Mouse (Mus musculus) neutrophil, adult 59 days (primary cell): ENCODE data around the gene Ppp3r2. TPM values are rescaled to one million over a fixed set of nuclear protein-coding genes. Genes with fewer than 3 reads are reported as not detected.

Experiments used
- total RNA-seq, 2 experiments: library from RNA; stranded (reverse); gene quantifications; 1 replicate in 1 of 2; 2 replicates in 1 of 2; pipeline ENCODE4 v1.2.4; 2023

The Ppp3r2 gene
- total RNA-seq, result not detected

GRCm38 (mm10) chr4:49681812-49682211, at the start of gene Ppp3r2:
Ppp3r2 (minus strand) TSS chr4:49682024.

DNA sequence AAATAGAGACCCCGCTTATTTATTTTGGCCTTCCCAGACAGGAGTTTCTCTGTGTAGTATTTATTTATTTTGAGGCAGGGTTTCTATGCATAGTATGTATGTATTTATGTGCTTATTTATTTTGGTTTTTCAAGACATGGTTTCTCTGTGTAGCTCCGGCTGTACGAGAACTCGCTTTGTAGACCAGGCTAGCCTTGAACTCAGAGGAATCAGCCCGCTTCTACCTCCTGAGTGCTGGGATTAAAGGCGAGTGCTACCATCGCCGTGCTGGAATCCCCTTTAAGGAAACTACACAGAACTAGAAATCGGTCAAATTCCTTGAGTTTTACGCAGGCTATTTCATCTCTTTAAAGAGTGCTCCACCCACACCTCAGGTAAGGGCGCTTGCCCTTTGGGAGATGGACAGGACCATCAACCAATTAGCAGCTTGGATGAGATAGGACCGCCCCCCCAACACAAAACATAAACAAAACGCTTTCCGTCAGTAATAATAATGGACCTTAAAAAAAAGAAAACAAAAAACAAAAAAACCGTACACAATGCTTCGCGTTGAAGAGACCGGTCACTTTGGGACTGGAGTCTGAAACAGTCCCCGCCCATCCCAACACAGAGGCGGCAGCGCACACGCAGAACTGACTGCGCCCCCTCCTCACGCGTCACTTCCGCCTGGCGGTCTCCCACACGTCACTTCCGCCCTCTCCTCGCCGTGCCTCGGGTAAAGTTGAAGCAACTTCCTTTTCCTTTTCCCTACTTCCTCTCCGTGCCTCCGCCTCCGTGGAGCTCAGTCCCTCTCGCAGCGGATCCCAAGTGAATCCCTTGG, 50.3 kb downstream of the Ppp3r2 start, which contains the start of gene Rnf20:
Rnf20 (plus strand) TSS at position 688 of the 820 bp plus-strand sequence.

Other genes starting within 250 kb of the Ppp3r2 start
- not detected for gene Acnat1, start 208.1 kb downstream of the Ppp3r2 start, total RNA-seq
- not detected for gene Baat, start 175.5 kb downstream of the Ppp3r2 start, total RNA-seq
- gene Mrpl50, start 160.9 kb downstream of the Ppp3r2 start, total RNA-seq, result 1 to 10 TPM; 6.5 to 6.9 TPM
- gene Zfp189, start 160.8 kb downstream of the Ppp3r2 start, total RNA-seq, result 1 to 10 TPM; 1.4 to 1.5 TPM
- not detected for gene Aldob, start 132.5 kb downstream of the Ppp3r2 start, total RNA-seq
- gene Tmem246, start 84.1 kb downstream of the Ppp3r2 start, total RNA-seq, result under 1 TPM in 1 of 2 experiments, not detected in 1; 0.71 TPM
- gene Rnf20, start 50.0 kb downstream of the Ppp3r2 start, total RNA-seq, result 100 to 1,000 TPM; 104 to 108 TPM
- not detected for gene Grin3a, start 163.7 kb upstream of the Ppp3r2 start, total RNA-seq